Mouse (Mus musculus) bone marrow macrophage, adult 2 months (primary cell): Measurements from ENCODE around the gene Tmem156. TPM values are rescaled to one million over a fixed set of nuclear protein-coding genes. Genes with fewer than 3 reads are reported as not detected.

Experiments used
- H3K27ac ChIP-seq: 2 replicates; pipeline ENCODE4 v1.5.1; 2012; ENCODE audit warnings: low read depth, low read length; ENCODE audit not compliant: insufficient read depth
- H3K4me1 ChIP-seq: 2 replicates; pipeline ENCODE4 v1.6.1; 2012; ENCODE audit warnings: low read length; ENCODE audit not compliant: control insufficient read depth, insufficient read depth
- H3K4me3 ChIP-seq: 2 replicates; pipeline ENCODE4 v1.5.1; 2012; ENCODE audit warnings: mild to moderate bottlenecking, low read length, moderate library complexity; ENCODE audit not compliant: insufficient read depth
- CTCF ChIP-seq: IDR thresholded peaks from 2 replicates; pipeline ENCODE4 v1.5.1; 2012; ENCODE audit warnings: low read depth, mild to moderate bottlenecking, low read length, moderate library complexity
- POLR2A ChIP-seq: IDR thresholded peaks from 2 replicates; pipeline ENCODE4 v1.6.1; 2012; ENCODE audit warnings: mild to moderate bottlenecking, low read depth, low read length, borderline replicate concordance
- polyA plus RNA-seq: library from polyadenylated mRNA; stranded (reverse); fragments of >200 nt; gene quantifications from 2 replicates; pipeline ENCODE4 v1.2.4, GENCODE M21; 2012; ENCODE audit not compliant: missing spikeins, insufficient read depth, insufficient read length

The Tmem156 gene
- 6.1 and 6.3 TPM in 2 replicates for polyA plus RNA-seq

- TF ChIP-seq CTCF (no peak), POLR2A (no peak)
- Histone ChIP-seq H3K4me1 (peaks cover 29% of the 10 kb centered on the region), H3K27ac (peak within 1 kb of the TSS; percentile 70), H3K4me3 (peak within 1 kb of the TSS; percentile 69)
Observed at GRCm38 (mm10) chr5:65091921-65092320, at the start of gene Tmem156. TSS of gene Tmem156 (minus strand) at chr5:65092132.

GRCm38 (mm10) chr5:65141242-65141641 is 49.3 kb upstream of the Tmem156 start:
- TF ChIP-seq POLR2A (no peak), CTCF (no peak)
- Histone ChIP-seq H3K4me3 (no peak overlapping the region), H3K4me1 (peaks cover 5% of the 10 kb centered on the region), H3K27ac (no peak overlapping the region)

GRCm38 (mm10) chr5:65137073-65137472 is 45.1 kb upstream of the Tmem156 start:
- H3K4me1 ChIP-seq: peaks cover 5% of the 10 kb centered on the region
- no peak for TF ChIP-seq CTCF
- no peak for TF ChIP-seq POLR2A
- no peak overlapping the region for H3K4me3 ChIP-seq
- no peak overlapping the region for H3K27ac ChIP-seq

- TF ChIP-seq CTCF (no peak), POLR2A (no peak)
- Histone ChIP-seq H3K27ac (no peak overlapping the region), H3K4me3 (no peak overlapping the region), H3K4me1 (peaks cover 5% of the 10 kb centered on the region)
Observed at GRCm38 (mm10) chr5:65136159-65136558, 44.2 kb upstream of the Tmem156 start.

- Histone ChIP-seq H3K4me3 (no peak overlapping the region), H3K27ac (no peak overlapping the region), H3K4me1 (no peaks in the 10 kb centered on the region)
- TF ChIP-seq POLR2A: no peak
- TF ChIP-seq CTCF: no peak
Observed at GRCm38 (mm10) chr5:65131211-65131879, 39.4 kb upstream of the Tmem156 start.

GRCm38 (mm10) chr5:65130528-65131210 is 38.7 kb upstream of the Tmem156 start:
- no peak overlapping the region for H3K4me3 ChIP-seq
- no peak overlapping the region for H3K27ac ChIP-seq
- TF ChIP-seq CTCF: no peak
- no peak for TF ChIP-seq POLR2A
- no peaks in the 10 kb centered on the region for H3K4me1 ChIP-seq

GRCm38 (mm10) chr5:65128481-65128880 is 36.5 kb upstream of the Tmem156 start:
- Histone ChIP-seq H3K4me3 (no peak overlapping the region), H3K4me1 (no peaks in the 10 kb centered on the region), H3K27ac (no peak overlapping the region)
- no peak for TF ChIP-seq POLR2A
- TF ChIP-seq CTCF: no peak

GRCm38 (mm10) chr5:65126137-65126536 is 34.2 kb upstream of the Tmem156 start:
- TF ChIP-seq POLR2A: no peak
- TF ChIP-seq CTCF: no peak
- Histone ChIP-seq H3K4me1 (no peaks in the 10 kb centered on the region), H3K27ac (no peak overlapping the region), H3K4me3 (no peak overlapping the region)

GRCm38 (mm10) chr5:65122616-65123015 is 30.7 kb upstream of the Tmem156 start:
- Histone ChIP-seq H3K4me1 (peaks cover 20% of the 10 kb centered on the region), H3K4me3 (no peak overlapping the region), H3K27ac (no peak overlapping the region)
- TF ChIP-seq POLR2A (no peak), CTCF (no peak)

GRCm38 (mm10) chr5:65119918-65120317 is 28.0 kb upstream of the Tmem156 start:
- Histone ChIP-seq H3K4me3 (no peak overlapping the region), H3K27ac (peak overlapping the region; percentile 51), H3K4me1 (peaks cover 39% of the 10 kb centered on the region)
- TF ChIP-seq CTCF: no peak
